Mouse (Mus musculus) kidney, embryonic 14.5 days (tissue): ENCODE results near the gene Arhgap10. TPM values are rescaled to one million over a fixed set of nuclear protein-coding genes. Genes with fewer than 3 reads are reported as not detected.

Source experiments
- ATAC-seq: fragments of 200-750 bp; cut with Nextera tagmentation; 2 replicates; pipeline ENCODE4 v1.8.0; 2017; ENCODE audit warnings: moderate number of reproducible peaks, mild to moderate bottlenecking, moderate TSS enrichment, moderate library complexity; ENCODE audit not compliant: low FRiP score, low TSS enrichment
- H3K27ac ChIP-seq: fragments of 300-500 bp; sonication (generic); 2 replicates; pipeline ENCODE4 v1.5.1; 2014; ENCODE audit warnings: low read depth, mild to moderate bottlenecking, low read length, moderate library complexity, mixed read lengths
- H3K27me3 ChIP-seq: fragments of 300-500 bp; sonication (generic); 2 replicates; pipeline ENCODE4 v1.6.1; 2014; ENCODE audit warnings: mild to moderate bottlenecking, low read length; ENCODE audit not compliant: control insufficient read depth, insufficient read depth
- H3K36me3 ChIP-seq: fragments of 300-500 bp; sonication (generic); 2 replicates; pipeline ENCODE4 v1.6.1; 2014; ENCODE audit warnings: low read length, mixed read lengths; ENCODE audit not compliant: control insufficient read depth, insufficient read depth
- H3K4me1 ChIP-seq: fragments of 300-500 bp; sonication (generic); 2 replicates; pipeline ENCODE4 v1.6.1; 2014; ENCODE audit warnings: low read length, mixed read lengths; ENCODE audit not compliant: control insufficient read depth, insufficient read depth
- H3K4me2 ChIP-seq: fragments of 300-500 bp; sonication (generic); replicated peaks from 2 replicates; pipeline ENCODE4 v1.6.1; 2014; ENCODE audit warnings: low read depth, mild to moderate bottlenecking, low read length
- H3K4me3 ChIP-seq: fragments of 300-500 bp; sonication (generic); 2 replicates; pipeline ENCODE4 v1.5.1; 2014; ENCODE audit warnings: mild to moderate bottlenecking, low read length
- H3K9ac ChIP-seq: fragments of 300-500 bp; sonication (generic); 2 replicates; pipeline ENCODE4 v1.6.1; 2014; ENCODE audit warnings: low read depth, mild to moderate bottlenecking, low read length, moderate library complexity
- H3K9me3 ChIP-seq: fragments of 300-500 bp; sonication (generic); 2 replicates; pipeline ENCODE4 v1.6.1; 2016; ENCODE audit warnings: low read length; ENCODE audit not compliant: control insufficient read depth
- WGBS: fragments of 180-500 bp; shearing (Covaris S2); extraction: QIAGEN DNeasy Blood & Tissue Kit; methylation state at CpG from one replicate; pipeline ENCODE4 v1.1.7; 2014; 5-methylcytosine and 5-hydroxymethylcytosine counted together
- polyA plus RNA-seq: library from polyadenylated mRNA; unstranded; fragments of >200 nt; fragmentation: Nextera tagmentation; extraction: Ambion mirVana; gene quantifications from 2 replicates; pipeline ENCODE4 v1.2.1, GENCODE M21; 2014

Gene Arhgap10
- polyA plus RNA-seq, 1 experiment from 2014 or later, result 29.4 TPM

DNA sequence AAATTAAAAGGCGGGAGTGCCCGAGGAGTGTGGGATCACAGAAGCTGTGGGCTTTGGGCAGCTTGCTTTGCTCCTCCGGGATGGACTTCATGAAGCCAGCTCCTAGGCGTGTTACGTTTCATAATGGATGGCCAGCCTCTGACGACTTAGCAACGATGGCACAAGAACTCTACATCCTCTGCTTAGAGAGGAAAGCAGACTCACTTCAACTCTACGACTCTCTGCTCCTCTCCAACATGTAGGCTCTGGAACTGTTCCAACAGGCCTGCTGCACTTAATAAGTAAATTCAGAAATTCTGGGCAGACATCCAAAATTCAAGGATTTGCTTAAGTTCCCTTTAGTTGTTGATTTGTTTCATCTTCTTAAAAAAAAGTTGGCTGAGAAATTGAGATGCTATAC, 303.1 kb downstream of the Arhgap10 start:
- Histone ChIP-seq H3K36me3 (no peaks in the 10 kb centered on the region), H3K4me1 (peaks cover 3% of the 10 kb centered on the region; the same call in 1 of the 2 replicates), H3K27me3 (no peaks in the 10 kb centered on the region), H3K9me3 (no peaks in the 10 kb centered on the region), H3K4me2 (no peak overlapping the region), H3K27ac (no peak overlapping the region), H3K4me3 (no peak overlapping the region), H3K9ac (no peak overlapping the region)
- peak; percentile 16; the same call in 1 of the 2 replicates for ATAC-seq
- 62% methylated on average over 8 of the region's 8 CpGs for WGBS

GRCm38 (mm10) chr8:77213893-77214464, 303.8 kb downstream of the Arhgap10 start:
- Histone ChIP-seq H3K4me2 (no peak overlapping the region), H3K27me3 (no peaks in the 10 kb centered on the region), H3K4me1 (peaks cover 3% of the 10 kb centered on the region; the same call in 1 of the 2 replicates), H3K9ac (no peak overlapping the region), H3K9me3 (no peaks in the 10 kb centered on the region), H3K36me3 (no peaks in the 10 kb centered on the region), H3K27ac (no peak overlapping the region), H3K4me3 (no peak overlapping the region)
- 63% methylated on average over 3 of the region's 3 CpGs for WGBS
- peak; percentile 73 for ATAC-seq

GRCm38 (mm10) chr8:77209297-77209696, 308.5 kb downstream of the Arhgap10 start:
- Histone ChIP-seq H3K4me2 (no peak overlapping the region), H3K9me3 (no peaks in the 10 kb centered on the region), H3K27ac (no peak overlapping the region), H3K36me3 (no peaks in the 10 kb centered on the region), H3K27me3 (no peaks in the 10 kb centered on the region), H3K4me1 (peaks cover 3% of the 10 kb centered on the region; the same call in 1 of the 2 replicates), H3K9ac (no peak overlapping the region), H3K4me3 (no peak overlapping the region)
- 86% methylated on average over 3 of the region's 3 CpGs for WGBS
- no peak for ATAC-seq

Other genes starting within 250 kb of the Arhgap10 start
- gene Prmt9, start 31.4 kb upstream of the Arhgap10 start, polyA plus RNA-seq, result 16.7 and 21.4 TPM in 2 replicates
- gene Tmem184c, start 92.7 kb upstream of the Arhgap10 start, polyA plus RNA-seq, result 29.3 and 43.1 TPM in 2 replicates
- 17.6 and 28.9 TPM in 2 replicates for gene Ednra, start 206.5 kb upstream of the Arhgap10 start, polyA plus RNA-seq